Mouse (Mus musculus): ENCODE measurements at regions not wholly inside any gene's neighbourhood (a gene's known extent, or its start where the extent isn't known, plus 50 kb on each side); places are given as distances from the start of the nearest gene placed in this dataset.
A peak's percentile ranks its signal among the peaks of the same experiment; 100 is the strongest.

DNA sequence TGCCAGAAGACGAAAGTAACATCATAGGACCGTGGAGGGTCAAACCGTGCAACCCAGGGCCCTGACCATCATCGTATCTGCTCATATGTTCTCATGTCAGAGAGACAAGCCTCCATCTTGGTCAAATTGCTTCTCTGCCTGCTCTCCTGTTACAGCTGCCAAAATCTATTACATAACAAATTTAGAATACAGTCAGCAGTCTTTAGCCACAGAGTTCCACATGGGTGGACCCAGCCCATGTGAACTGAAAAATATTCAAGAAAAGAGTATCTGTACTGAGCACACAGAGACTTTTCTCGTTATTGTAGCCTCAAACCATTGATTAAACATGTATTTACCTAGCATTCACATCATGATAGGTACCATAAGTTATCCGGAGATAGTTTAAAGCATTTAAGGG lies 155.2 kb upstream of the Haao start:
- WGBS: 72% methylated on average over 6 of the region's 6 CpGs
- DNase-seq (ENCODE audit: low read depth, low spot score): no peak

DNA sequence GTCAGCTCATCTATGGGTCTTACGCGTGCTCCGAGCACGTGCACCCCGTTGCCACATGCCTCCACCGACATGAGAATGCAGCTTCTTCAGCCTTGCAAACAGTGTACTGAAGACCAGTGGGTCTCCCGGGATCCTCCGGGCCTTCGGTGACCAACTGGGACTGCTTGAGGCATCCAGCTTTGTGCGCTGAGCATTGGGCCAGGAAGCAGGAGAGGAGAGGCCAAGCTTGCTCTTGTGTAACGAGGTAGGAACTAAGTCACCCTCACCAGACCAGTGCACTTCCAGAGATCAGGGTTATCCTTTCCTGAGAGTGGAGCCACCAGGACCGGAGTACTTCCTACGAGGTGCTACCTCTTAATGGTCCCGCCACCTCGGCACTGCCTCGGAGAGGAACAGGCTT lies 154.6 kb upstream of the Haao start:
- 96% methylated on average over 16 of the region's 16 CpGs for WGBS
- DNase-seq (ENCODE audit: low read depth, low spot score): no peak

DNA sequence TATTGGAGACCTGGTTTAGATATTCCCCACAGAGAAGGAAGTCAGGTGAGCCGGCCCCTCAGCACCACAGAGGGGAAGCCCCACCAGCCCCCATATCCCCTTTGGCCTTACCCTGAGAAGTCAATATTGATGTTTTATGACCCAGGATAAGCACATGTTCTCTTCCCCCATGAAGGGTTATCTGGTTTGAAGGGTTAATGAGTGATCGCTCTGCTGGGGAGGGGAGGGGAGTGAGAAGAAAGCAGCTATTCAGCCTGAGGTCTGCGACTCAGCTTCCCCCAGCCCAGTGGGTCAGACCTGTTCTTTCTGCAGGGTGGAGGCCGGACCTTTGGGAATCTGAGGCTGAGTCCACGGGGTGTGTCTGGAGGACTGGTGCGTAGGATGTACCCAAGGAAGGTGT lies 152.4 kb upstream of the Haao start:
- no peak for DNase-seq (ENCODE audit: low read depth, low spot score)
- 37% methylated on average over 6 of the region's 6 CpGs for WGBS

DNA sequence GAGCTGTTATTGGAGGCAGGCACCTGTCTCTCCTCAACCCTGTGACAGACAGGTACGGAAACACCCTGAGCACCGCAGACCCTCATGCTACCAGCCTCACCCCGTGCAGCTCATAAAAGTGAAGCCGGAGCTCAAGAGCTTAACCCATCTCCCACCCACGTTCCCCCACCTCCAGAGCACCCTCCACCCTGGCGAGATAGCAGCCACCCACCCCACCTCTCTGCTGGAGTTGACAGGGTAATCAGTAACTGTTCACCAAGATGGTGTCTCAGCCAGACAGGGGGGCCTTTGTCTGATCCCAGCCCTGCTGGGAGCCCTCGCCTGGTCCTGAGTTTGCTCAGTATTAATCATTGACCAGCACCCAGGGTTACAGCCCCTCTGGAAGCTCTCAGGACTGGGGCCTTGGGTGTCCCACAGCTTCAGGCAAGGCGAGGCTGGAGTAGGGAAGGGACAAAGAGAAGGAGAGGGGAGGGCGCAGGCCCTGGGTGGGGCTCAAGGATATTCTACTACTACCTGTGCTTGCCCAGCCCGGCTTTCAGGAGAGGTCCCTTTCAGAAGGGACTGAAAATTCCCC lies 151.3 kb upstream of the Haao start:
- DNase-seq (ENCODE audit: low read depth, low spot score): no peak
- WGBS: 43% methylated on average over 10 of the region's 10 CpGs

DNA sequence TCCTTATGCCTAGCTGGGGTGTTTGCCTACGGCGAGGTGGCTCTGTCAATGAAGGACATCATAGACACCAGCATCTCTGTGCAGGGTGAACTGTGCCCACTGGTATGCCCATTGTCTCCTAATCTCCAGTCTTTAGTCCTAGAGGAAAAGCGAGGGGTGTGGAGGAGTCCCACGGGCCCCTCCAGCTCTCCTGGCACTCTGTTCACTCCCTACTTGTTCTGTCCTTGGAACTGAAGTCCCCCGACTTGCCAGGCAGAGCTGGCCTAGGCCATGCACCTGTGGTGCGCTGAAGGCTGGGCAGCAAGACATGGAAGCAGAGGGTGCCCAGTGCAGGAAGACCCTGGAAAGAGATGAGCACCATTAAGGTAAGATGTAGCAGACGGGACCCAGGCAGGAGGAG lies 150.6 kb upstream of the Haao start:
- 40% methylated on average over 7 of the region's 7 CpGs for WGBS
- no peak for DNase-seq (ENCODE audit: low read depth, low spot score)

DNA sequence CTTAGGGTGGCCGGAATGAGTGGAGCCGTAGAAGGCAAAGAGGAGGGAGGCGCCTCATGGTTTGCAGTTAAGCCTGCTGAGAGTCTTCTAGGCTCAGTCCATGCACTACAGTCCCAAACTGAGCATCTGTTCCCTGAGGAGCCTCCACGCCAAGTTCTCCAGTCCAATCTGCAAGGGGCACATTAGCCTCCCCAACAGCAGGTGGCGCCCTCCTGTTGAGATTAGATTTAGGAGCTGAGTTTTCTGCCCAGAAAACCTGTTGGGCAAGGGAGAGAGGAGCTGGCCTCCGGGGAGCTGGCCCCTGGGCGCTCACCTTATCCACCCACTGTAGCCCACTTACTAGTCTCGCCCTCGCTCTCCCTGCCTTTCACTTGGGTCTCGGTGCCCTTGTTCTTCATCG lies 150.0 kb upstream of the Haao start:
- WGBS: 39% methylated on average over 11 of the region's 11 CpGs
- peak; percentile 79 for DNase-seq (ENCODE audit: low read depth, low spot score)

DNA sequence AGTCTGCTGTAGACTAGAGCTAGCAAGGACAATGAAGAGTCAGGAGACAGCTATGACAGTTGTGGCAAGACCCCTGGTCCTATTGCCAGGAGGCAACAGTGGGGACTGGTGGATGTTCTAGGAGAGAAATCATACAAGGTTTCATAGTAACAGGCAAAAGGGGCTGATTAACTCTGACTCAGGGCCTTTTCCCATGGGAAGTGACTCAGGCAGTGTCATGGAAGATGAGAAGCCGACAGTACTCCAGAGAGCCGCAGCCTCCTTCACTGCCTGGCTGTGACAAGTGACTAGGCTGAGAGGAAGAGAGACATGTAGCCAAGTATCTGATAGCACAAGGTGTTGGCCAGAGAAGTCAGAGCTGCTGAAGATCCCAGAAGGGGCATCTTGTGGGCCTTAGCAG lies 145.3 kb upstream of the Haao start:
- WGBS: 80% methylated on average over 2 of the region's 2 CpGs

DNA sequence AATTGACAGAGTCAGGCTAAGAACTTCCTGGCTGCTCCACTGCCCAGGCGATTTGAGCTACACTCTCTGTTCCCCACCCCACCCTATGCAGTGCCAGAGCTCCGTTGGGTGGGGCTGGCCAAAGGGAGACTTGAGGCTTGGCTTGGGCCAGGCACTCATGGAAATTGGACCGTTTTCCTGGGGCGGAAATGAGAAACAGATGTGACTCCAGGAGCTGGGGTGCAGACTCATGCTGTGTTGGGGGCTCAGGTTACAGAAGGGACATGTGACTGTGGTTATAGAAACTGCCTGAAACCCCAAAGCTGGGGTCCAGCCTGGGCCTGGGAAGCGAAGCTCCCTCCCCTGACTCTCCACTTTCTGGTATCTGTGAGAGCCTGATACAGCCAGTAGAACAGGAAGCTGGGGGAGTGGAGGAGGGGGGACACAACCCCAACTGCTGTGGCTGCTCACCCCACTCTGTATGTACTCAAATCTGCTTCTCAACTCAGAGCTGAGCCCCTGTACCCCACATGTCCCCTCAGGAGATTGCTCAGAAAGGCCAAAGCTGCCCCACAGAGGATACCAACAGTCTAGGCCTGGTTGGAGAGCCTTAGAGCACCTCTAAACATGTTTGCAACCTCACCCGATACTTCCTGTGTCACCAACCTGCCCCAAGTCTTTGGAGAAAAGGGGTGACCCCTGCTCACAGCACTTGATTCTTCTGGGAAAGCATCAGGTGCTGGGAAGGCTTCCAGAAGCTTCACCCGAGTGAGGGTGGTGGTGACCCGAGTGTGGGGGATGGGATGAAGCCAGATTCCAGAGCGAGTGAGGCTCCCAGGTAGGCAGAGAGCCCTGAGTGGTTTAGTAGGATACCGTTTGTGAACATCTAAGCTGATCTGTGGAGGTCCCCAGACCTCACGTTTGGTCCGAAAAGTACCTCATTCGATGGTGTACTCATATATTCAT lies 142.9 kb upstream of the Haao start:
- 41% methylated on average over 13 of the region's 13 CpGs for WGBS
- no peak for DNase-seq (ENCODE audit: low read depth, low spot score)

More for the DNA sequence above, 145.3 kb upstream of the Haao start:
- DNase-seq (ENCODE audit: low read depth, low spot score): no peak

DNA sequence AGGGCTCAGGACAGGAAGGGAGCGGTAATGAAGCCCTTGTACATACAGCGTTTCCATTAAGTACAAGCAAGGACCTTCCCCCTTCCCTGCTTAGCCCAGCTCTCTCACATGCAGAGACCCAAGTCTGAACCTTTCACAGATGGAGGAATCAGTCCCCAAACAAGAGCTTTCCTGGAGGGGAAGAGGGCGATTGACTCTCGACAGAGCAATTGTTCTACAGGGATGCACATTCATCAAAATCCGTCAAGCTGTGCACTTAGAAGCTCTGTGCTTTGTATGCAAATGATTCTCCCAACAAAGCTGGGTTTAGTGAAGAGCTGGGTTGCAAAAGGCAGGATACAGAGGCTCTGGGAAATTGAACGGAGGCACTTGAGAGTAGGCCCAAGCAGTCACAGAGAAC lies 141.1 kb upstream of the Haao start:
- WGBS: 79% methylated on average over 6 of the region's 6 CpGs
- DNase-seq (ENCODE audit: low read depth, low spot score): no peak

DNA sequence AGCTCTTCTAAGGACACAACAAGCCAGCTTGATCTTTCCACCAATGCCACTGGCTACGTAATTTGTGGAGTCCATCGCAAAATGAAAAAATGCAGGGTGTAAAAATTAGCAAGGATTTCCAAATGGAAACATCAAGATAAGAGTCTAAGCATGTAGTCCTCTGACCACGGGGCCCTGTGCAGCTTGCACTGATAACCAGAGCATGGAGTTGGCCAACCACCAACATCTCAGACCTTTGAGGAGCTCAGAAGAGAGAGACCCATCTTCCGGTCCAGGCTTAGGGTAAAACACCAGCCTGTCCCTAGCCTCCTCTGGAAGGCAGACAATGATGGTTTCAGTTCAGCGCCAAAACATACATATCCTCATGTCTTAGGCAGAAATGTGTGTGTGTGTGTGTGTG lies 140.4 kb upstream of the Haao start:
- DNase-seq (ENCODE audit: low read depth, low spot score): no peak
- 82% methylated on average over 5 of the region's 5 CpGs for WGBS

DNA sequence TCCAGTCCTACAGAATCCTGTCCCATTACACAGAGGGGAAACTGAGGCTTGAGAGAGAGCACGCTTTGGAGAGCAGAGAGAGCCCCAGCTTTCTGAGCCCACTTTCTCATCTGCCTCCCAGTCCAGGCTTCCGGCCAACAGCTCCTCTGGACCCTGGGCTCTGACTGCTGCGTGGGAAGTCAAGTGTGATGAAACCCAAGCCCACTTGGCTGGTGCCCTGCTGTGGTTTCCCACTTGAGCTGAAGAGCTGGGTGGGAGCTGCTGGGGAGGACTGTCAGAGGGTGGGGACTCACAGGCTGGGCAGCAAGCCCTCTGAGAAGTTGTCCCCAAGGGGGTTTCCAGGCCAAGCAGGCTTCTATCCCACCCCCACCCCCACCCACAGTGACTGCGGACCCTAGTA lies 139.9 kb upstream of the Haao start:
- DNase-seq (ENCODE audit: low read depth, low spot score): no peak
- 87% methylated on average over 4 of the region's 4 CpGs for WGBS

DNA sequence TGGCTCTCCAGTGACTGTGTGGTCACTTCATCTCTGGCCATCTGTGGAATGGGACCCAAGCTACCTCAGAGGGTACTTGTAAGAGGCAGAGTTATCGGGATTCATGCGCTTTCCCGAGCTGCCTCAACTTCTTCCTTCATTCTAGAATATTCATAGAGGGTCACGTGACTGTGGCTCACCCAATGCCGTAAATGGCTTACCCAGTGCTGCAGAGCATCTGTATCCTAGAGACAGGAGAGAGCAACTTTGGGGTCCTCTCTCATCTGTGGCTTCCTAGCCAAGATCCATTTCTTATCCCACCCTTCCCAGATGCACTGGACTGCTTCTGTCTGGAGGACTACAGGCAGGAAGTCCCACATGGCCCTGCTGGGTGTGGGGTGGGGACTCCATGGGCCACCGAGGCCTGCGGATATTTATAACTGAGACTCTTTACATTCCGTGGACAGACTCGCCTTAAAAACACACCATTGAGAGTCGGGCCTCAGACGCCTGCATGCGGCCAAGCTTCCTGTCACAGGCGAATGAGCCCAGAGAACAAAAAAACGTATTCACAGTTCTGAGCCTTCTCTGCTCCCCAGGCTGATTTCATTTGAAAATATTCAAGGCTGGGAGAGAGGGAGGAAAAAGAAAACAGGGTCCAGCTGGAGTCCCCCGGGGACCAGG lies 138.3 kb upstream of the Haao start:
- WGBS: 74% methylated on average over 15 of the region's 15 CpGs
- no peak for DNase-seq (ENCODE audit: low read depth, low spot score)

DNA sequence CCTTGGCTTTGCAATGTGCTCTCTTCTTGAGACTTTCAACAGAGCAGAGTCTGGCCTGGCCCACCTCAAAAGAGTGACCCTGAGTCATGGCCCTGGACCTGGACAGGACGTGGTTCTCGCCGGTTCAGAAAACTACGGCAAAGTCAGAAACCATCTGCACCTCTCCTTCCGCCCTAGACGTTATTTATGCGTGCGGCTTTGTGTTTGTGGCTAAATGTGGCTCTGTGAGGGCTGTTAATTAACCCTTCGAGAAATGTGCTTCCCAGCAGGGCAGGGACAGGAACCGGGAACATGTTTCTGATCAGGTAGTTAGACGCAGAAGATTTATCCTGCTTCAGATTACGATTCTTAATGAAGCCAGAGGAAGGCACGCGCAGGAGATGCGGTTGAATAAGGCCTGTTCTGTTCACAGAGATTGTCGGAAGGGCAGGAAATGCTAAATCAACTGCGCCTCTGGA lies 137.6 kb upstream of the Haao start:
- no peak for DNase-seq (ENCODE audit: low read depth, low spot score)
- 75% methylated on average over 17 of the region's 17 CpGs for WGBS

DNA sequence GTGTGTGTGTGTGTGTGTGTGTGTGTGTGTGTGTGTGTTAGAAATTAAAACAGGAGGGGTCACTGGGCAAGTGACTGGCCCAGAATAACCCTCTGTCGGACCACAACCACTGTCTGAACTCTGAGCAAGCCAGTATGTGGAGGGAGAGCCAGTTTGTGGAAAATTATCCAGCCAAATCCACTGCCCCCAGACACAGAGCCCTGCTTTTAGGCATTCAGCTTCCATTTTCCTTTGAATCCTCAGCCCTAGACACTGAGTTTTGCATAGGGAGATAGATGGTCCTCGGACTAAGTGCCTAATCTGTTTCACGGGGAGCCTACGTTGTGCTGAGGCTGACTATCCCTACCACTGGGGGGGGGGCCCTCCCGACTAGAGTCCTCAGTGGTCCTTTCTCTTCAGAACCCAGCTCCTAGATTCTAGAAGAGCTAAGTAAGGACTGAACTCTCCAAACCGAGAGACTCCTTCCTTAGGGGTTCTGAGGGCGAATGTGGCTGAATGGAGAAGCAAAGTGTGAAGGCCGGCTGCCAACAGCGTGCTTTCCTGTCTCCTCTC lies 136.2 kb upstream of the Haao start:
- 95% methylated on average over 9 of the region's 9 CpGs for WGBS
- no peak for DNase-seq (ENCODE audit: low read depth, low spot score)

DNA sequence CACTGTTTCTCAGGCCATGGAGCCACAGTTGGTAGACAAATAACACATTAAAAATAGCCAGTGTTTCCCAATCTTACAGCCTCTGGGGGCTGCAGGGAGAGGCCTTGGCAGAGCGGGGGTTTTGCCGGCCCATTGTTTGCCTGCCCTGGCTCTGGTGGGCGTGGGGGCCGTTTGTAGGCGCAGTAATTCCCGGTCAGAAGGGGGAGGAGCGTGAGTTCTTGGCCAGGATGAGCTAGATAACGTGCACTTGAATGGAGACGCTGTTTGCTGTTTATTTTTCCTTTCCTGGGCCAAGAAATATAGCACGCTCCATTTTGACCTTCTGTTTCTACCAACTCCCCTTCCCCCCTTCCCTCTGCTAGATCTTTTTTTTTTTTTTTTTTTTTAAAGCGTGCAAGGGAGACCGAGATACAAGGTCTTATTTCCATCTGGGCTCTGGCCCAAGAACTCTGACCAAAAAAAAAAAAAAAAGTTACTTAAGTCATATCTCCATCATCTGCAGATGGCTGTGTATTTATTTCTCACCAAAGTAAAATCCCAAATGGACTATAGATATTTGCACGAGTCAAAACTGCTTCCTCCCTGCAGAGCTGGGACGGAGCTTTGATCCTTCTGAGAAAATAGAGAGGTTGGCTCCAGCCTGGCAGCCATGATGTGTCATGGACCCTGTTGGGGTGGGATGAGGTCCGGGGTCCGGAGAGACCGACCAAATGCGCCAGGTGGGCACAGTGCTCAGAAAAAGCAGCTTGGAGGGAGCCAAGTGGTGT lies 135.5 kb upstream of the Haao start:
- no peak for DNase-seq (ENCODE audit: low read depth, low spot score)
- WGBS: 42% methylated on average over 18 of the region's 18 CpGs

DNA sequence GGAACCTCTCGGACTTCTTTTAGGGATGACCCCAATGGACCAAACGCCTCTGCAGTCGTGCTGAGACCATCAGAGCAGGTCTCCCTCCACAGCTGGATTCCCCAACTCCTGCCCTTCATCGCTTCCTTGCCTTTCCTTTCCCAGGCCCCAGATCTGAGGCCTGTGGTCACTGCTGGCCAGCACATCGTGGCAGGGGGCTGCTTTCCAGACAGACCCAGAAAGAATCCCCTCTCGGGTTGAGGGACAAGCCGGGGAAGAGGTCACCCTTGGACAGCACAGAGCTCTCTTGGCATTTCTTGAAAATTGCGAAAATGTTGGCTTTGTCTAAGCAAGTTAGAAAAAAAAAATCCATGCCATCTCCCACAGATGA lies 134.9 kb upstream of the Haao start:
- WGBS: 71% methylated on average over 8 of the region's 8 CpGs
- no peak for DNase-seq (ENCODE audit: low read depth, low spot score)

DNA sequence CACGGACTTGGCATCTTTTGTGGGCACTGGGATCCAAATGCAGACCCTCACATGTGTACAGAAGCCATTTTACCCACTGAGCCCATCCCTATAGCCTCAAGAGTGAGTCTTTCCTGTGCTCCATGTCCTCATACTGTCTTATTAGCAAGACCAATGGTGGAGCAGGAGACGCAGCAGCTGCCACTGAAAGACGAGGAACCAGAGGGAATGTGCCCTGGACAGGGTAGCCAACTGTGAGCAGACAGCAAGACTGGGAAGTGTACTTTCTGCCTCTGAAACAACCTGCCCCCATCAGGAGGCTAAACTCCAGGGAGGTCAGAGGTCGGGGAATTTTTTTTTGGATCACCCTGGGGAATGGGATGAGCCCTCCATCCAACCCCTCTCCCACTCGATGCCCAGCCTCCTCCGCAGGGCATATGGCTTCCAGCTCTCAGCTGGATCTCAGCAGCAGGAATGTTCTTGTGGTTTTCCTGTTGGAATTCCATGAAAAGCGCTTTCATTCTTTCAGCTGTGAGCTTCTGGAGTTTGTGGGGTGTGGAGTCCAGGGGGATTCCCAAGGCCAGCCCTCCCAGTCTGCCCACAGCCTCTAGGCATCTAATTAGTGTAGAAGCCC lies 131.2 kb upstream of the Haao start:
- no peak for DNase-seq (ENCODE audit: low read depth, low spot score)
- WGBS: 81% methylated on average over 7 of the region's 7 CpGs

DNA sequence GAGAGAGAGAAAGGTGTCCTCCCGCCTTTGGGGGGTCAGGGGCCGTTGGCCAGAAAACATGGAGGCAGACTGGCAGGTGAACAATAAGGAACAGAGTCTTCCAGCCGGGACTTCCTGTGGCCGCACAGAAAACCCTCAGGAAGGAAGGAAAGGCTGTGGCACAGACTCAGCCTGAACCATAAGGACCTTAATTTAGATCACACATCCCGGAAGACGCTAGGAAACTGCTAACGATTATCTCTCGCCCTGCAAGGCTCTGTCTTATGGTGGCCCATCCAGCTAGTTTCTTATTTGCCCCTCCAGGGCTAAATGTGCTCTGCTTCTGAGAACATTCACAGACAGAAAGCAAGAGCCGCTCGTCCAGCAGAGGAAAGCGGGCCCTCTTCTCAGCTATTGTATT lies 130.0 kb upstream of the Haao start:
- 83% methylated on average over 11 of the region's 11 CpGs for WGBS
- no peak for DNase-seq (ENCODE audit: low read depth, low spot score)

DNA sequence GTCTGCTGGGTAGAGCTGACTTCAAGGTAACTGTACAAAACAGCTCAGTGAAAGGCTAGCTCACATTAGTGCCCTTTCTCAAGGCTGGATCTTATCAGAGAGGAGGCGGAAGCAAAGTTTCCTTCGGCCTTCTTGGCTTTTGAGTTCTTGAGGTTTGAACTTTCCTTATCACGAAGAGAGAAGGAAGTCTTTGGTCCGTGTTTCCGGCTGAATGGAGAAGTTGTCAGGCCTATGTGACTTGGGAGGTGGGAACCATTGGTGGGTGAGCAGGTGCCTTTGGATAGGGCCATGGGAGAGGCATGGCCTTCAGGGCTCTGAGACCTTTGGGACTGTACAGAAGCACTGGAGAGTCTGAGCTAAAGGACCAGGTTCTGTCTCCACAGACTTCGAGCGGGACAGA lies 128.1 kb upstream of the Haao start:
- no peak for DNase-seq (ENCODE audit: low read depth, low spot score)
- 92% methylated on average over 7 of the region's 7 CpGs for WGBS
